Mouse (Mus musculus): Measurements from ENCODE around the gene Tns2. TPM values are rescaled to one million over a fixed set of nuclear protein-coding genes. Genes with fewer than 3 reads are reported as not detected.

Gene Tns2
- total and polyA plus RNA-seq, 2 experiments from 2014 or later, result 24.6 to 57.9 TPM

DNA sequence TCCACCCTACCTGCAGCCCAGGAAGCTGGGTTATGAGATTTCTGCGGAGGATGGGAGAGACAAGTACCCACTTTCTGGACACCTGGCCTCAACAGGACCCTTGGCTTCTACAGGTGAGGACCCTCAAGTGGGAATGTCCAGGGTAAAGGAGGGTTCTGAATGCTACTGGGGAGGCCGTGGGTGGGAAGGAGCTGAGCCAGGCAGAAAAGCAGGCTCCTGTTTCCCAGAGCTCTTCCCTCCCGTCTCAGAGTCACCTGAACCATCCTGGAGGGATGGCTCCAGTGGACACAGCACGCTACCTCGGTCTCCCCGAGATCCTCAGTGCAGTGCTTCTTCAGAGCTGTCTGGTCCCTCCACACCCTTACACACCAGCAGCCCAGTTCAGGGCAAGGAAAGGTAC, 12.0 kb downstream of the Tns2 start:
- no peak overlapping the region for H3K27ac ChIP-seq (ENCODE audit: low read depth)
- DNase-seq (ENCODE audit: low spot score), result no peak

DNA sequence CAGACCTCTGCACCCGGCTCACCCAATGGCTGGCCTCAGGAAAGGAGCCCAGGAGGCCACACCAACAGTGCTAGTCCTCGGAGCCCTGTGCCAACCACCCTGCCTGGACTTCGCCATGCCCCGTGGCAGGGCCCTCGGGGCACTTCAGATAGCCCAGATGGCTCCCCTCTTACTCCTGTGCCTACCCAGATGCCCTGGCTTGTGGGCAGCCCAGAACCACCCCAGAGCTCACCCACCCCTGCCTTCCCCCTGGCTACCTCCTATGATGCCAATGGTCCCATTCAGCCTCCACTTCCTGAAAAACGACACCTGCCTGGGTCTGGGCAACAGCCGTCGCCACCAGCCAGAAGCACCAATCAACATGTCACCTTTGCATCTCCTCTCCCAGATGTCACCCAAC, 12.6 kb downstream of the Tns2 start:
- no peak for ATAC-seq (ENCODE audit: insufficient read depth, low read depth)
- Histone ChIP-seq H3K9ac (replicated peaks; ENCODE audit: low read depth, low read length) (no peak overlapping the region), H3K27me3 (ENCODE audit: control insufficient read depth, insufficient read depth, low read length) (no peaks in the 10 kb centered on the region), H3K4me3 (ENCODE audit: low read depth, low read length) (no peak overlapping the region), H3K9me3 (replicated peaks; ENCODE audit: control insufficient read depth, low read length) (no peaks in the 10 kb centered on the region), H3K4me1 (ENCODE audit: control insufficient read depth, insufficient read depth) (peaks cover 12% of the 10 kb centered on the region), H3K4me2 (ENCODE audit: low read depth, low read length) (no peak overlapping the region), H3K27ac (ENCODE audit: low read depth) (no peak overlapping the region), H3K36me3 (replicated peaks; ENCODE audit: control insufficient read depth, insufficient read depth, low read length) (peaks cover 96% of the 10 kb centered on the region)
- TF ChIP-seq CTCF (IDR thresholded peaks at IDR 0.05; ENCODE audit: low read depth), result no peak
- WGBS, result 72% methylated on average over 8 of the region's 8 CpGs
- DNase-seq (ENCODE audit: low spot score), result no peak

More for the DNA sequence above, 12.0 kb downstream of the Tns2 start:
- no peak overlapping the region for H3K4me2 ChIP-seq (ENCODE audit: low read depth, low read length)
- H3K36me3 ChIP-seq (replicated peaks; ENCODE audit: control insufficient read depth, insufficient read depth, low read length), result peaks cover 97% of the 10 kb centered on the region
- no peak overlapping the region for H3K4me3 ChIP-seq (ENCODE audit: low read depth, low read length)
- TF ChIP-seq EP300 (IDR thresholded peaks at IDR 0.05; ENCODE audit: low read depth) (no peak), CTCF (IDR thresholded peaks at IDR 0.05; ENCODE audit: low read depth) (no peak)
- H3K4me1 ChIP-seq (ENCODE audit: control insufficient read depth, insufficient read depth), result peaks cover 16% of the 10 kb centered on the region
- ATAC-seq (ENCODE audit: insufficient read depth, low read depth), result no peak
- no peaks in the 10 kb centered on the region for H3K9me3 ChIP-seq (replicated peaks; ENCODE audit: control insufficient read depth, low read length)
- WGBS, result 92% methylated on average over 6 of the region's 6 CpGs
- H3K9ac ChIP-seq (replicated peaks; ENCODE audit: low read depth, low read length), result no peak overlapping the region
- no peaks in the 10 kb centered on the region for H3K27me3 ChIP-seq (ENCODE audit: control insufficient read depth, insufficient read depth, low read length)

DNA sequence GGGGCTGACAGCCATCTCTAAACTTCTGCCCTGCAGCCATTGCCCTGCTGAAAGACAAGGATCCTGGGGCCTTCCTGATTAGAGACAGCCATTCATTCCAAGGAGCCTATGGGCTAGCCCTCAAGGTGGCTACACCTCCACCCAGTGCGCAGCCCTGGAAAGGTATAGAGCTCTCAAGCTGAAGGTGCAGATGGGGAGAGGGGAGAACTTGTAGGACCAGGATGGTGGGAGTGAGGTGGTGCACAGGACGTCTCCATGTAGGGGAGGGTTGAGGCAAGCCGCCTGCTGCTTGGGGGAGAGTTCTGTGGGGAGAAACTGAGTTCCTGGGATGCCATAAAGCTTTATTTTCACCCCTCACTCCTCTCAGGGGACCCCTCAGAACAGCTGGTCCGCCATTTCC, 13.5 kb downstream of the Tns2 start:
- H3K27ac ChIP-seq (ENCODE audit: low read depth), result no peak overlapping the region
- TF ChIP-seq EP300 (IDR thresholded peaks at IDR 0.05; ENCODE audit: low read depth) (no peak), CTCF (IDR thresholded peaks at IDR 0.05; ENCODE audit: low read depth) (no peak)
- DNase-seq (ENCODE audit: low spot score) (no peak), ATAC-seq (ENCODE audit: insufficient read depth, low read depth) (no peak)
- H3K9ac ChIP-seq (replicated peaks; ENCODE audit: low read depth, low read length), result no peak overlapping the region
- H3K4me3 ChIP-seq (ENCODE audit: low read depth, low read length), result no peak overlapping the region
- no peaks in the 10 kb centered on the region for H3K27me3 ChIP-seq (ENCODE audit: control insufficient read depth, insufficient read depth, low read length)
- H3K36me3 ChIP-seq (replicated peaks; ENCODE audit: control insufficient read depth, insufficient read depth, low read length), result peaks cover 92% of the 10 kb centered on the region
- peaks cover 3% of the 10 kb centered on the region for H3K4me1 ChIP-seq (ENCODE audit: control insufficient read depth, insufficient read depth)
- WGBS, result 73% methylated on average over 4 of the region's 4 CpGs
- no peaks in the 10 kb centered on the region for H3K9me3 ChIP-seq (replicated peaks; ENCODE audit: control insufficient read depth, low read length)
- H3K4me2 ChIP-seq (ENCODE audit: low read depth, low read length), result no peak overlapping the region

GRCm38 (mm10) chr15:102114651-102115260, 14.5 kb downstream of the Tns2 start:
- no peak for ATAC-seq (ENCODE audit: insufficient read depth, low read depth)
- H3K36me3 ChIP-seq (replicated peaks; ENCODE audit: control insufficient read depth, insufficient read depth, low read length), result peaks cover 87% of the 10 kb centered on the region
- H3K9ac ChIP-seq (replicated peaks; ENCODE audit: low read depth, low read length), result no peak overlapping the region
- H3K27me3 ChIP-seq (ENCODE audit: control insufficient read depth, insufficient read depth, low read length), result no peaks in the 10 kb centered on the region
- no peak overlapping the region for H3K27ac ChIP-seq (ENCODE audit: low read depth)
- no peak for DNase-seq (ENCODE audit: low spot score)
- TF ChIP-seq EP300 (IDR thresholded peaks at IDR 0.05; ENCODE audit: low read depth) (no peak), CTCF (IDR thresholded peaks at IDR 0.05; ENCODE audit: low read depth) (no peak)
- H3K4me3 ChIP-seq (ENCODE audit: low read depth, low read length), result no peak overlapping the region
- no peaks in the 10 kb centered on the region for H3K9me3 ChIP-seq (replicated peaks; ENCODE audit: control insufficient read depth, low read length)
- H3K4me1 ChIP-seq (ENCODE audit: control insufficient read depth, insufficient read depth), result no peaks in the 10 kb centered on the region
- WGBS, result 77% methylated on average over 7 of the region's 7 CpGs
- H3K4me2 ChIP-seq (ENCODE audit: low read depth, low read length), result no peak overlapping the region

DNA sequence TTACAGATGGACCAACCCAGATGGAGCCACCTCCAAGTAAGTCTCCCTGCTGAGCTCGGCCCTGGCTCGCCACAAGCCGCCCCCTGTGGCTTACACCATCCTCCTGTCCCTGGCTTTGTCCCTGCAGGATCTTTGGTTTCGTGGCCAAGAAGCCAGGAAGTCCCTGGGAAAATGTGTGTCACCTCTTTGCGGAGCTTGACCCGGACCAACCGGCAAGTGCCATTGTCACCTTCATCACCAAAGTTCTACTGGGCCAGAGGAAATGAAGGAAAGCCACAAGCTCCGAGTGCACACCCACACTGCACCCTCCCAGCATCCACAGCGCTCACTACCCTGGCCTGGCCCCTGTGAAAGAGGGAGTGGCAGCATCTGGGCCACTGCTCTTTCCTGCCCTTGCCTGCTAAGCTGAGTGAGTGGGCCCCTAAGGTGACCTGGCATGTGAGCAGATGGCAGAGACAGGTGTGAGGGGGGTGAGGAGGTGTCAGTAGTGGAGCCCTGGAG, 15.6 kb downstream of the Tns2 start:
- H3K36me3 ChIP-seq (replicated peaks; ENCODE audit: control insufficient read depth, insufficient read depth, low read length), result peaks cover 79% of the 10 kb centered on the region
- no peak for DNase-seq (ENCODE audit: low spot score)
- H3K27ac ChIP-seq (ENCODE audit: low read depth), result no peak overlapping the region
- H3K9ac ChIP-seq (replicated peaks; ENCODE audit: low read depth, low read length), result no peak overlapping the region
- no peaks in the 10 kb centered on the region for H3K27me3 ChIP-seq (ENCODE audit: control insufficient read depth, insufficient read depth, low read length)
- no peak overlapping the region for H3K4me2 ChIP-seq (ENCODE audit: low read depth, low read length)
- WGBS, result 66% methylated on average over 9 of the region's 9 CpGs
- H3K4me3 ChIP-seq (ENCODE audit: low read depth, low read length), result no peak overlapping the region
- ATAC-seq (ENCODE audit: insufficient read depth, low read depth), result no peak
- H3K4me1 ChIP-seq (ENCODE audit: control insufficient read depth, insufficient read depth), result no peaks in the 10 kb centered on the region
- TF ChIP-seq CTCF (IDR thresholded peaks at IDR 0.05; ENCODE audit: low read depth), result no peak
- no peak for TF ChIP-seq EP300 (IDR thresholded peaks at IDR 0.05; ENCODE audit: low read depth)
- H3K9me3 ChIP-seq (replicated peaks; ENCODE audit: control insufficient read depth, low read length), result no peaks in the 10 kb centered on the region

All from heart, postnatal 0 days (tissue).